Mouse (Mus musculus) embryonic facial prominence, embryonic 15.5 days (tissue): Measurements from ENCODE around the gene Gimap4. TPM values are rescaled to one million over a fixed set of nuclear protein-coding genes. Genes with fewer than 3 reads are reported as not detected.

Experiments used
- ATAC-seq: fragments of 200-750 bp; cut with Nextera tagmentation; 2 replicates; pipeline ENCODE4 v1.8.0; 2017; ENCODE audit warnings: low read depth, moderate TSS enrichment; ENCODE audit not compliant: insufficient number of reproducible peaks, low FRiP score, low TSS enrichment
- H3K27ac ChIP-seq: fragments of 300-500 bp; sonication (generic); replicated peaks from 2 replicates; pipeline ENCODE4 v1.5.1; 2015; ENCODE audit warnings: mild to moderate bottlenecking, inconsistent platforms
- H3K27me3 ChIP-seq: fragments of 300-500 bp; sonication (generic); 2 replicates; pipeline ENCODE4 v1.6.1; 2015; ENCODE audit warnings: inconsistent platforms
- H3K36me3 ChIP-seq: fragments of 300-500 bp; sonication (generic); 2 replicates; pipeline ENCODE4 v1.6.1; 2015; ENCODE audit warnings: mild to moderate bottlenecking, inconsistent platforms
- H3K4me1 ChIP-seq: fragments of 300-500 bp; sonication (generic); 2 replicates; pipeline ENCODE4 v1.6.1; 2015; ENCODE audit warnings: inconsistent platforms
- H3K4me2 ChIP-seq: fragments of 300-500 bp; sonication (generic); replicated peaks from 2 replicates; pipeline ENCODE4 v1.6.1; 2015; ENCODE audit warnings: mild to moderate bottlenecking, inconsistent platforms
- H3K4me3 ChIP-seq: fragments of 300-500 bp; sonication (generic); replicated peaks from 2 replicates; pipeline ENCODE4 v1.5.1; 2015; ENCODE audit warnings: mild to moderate bottlenecking, inconsistent platforms
- H3K9ac ChIP-seq: fragments of 300-500 bp; sonication (generic); 2 replicates; pipeline ENCODE4 v1.6.1; 2015; ENCODE audit warnings: inconsistent platforms
- H3K9me3 ChIP-seq: fragments of 300-500 bp; sonication (generic); replicated peaks from 2 replicates; pipeline ENCODE4 v1.6.1; 2016; ENCODE audit warnings: inconsistent platforms
- WGBS: fragments of 180-500 bp; shearing (Covaris S2); methylation state at CpG from one replicate; pipeline ENCODE4 v1.1.7; 2015; 5-methylcytosine and 5-hydroxymethylcytosine counted together
- polyA plus RNA-seq: library from polyadenylated mRNA; unstranded; fragments of >200 nt; fragmentation: Nextera tagmentation; extraction: Ambion mirVana; gene quantifications from 2 replicates; pipeline ENCODE4 v1.2.1, GENCODE M21; 2015

Gene Gimap4
- polyA plus RNA-seq, 1 experiment from 2014 or later: 13.4 TPM

DNA sequence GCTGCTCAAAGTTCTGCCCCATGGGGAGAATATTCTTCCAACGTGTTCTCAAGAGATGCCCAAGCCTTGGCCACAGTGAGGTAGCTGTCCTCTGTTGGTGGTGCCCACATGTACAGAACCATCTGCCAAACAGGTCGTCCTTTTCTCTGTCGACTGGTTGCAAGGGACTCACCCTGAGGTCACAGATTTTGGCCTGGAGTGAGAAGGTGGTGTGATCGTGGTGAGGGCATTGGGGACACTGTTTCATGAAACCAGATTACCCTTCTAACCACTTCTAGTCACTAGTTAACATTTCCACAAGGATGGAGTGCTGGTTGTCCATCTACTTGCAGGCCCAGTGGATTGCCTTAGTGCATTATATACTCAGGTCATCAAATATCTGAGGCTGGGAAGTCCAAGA is 35.6 kb upstream of the Gimap4 start:
- Histone ChIP-seq H3K36me3 (no peaks in the 10 kb centered on the region), H3K9me3 (no peaks in the 10 kb centered on the region), H3K4me3 (no peak overlapping the region), H3K4me1 (no peaks in the 10 kb centered on the region), H3K27ac (no peak overlapping the region), H3K9ac (no peak overlapping the region), H3K27me3 (no peaks in the 10 kb centered on the region), H3K4me2 (no peak overlapping the region)
- 78% methylated on average over 4 of the region's 4 CpGs for WGBS
- ATAC-seq: no peak

DNA sequence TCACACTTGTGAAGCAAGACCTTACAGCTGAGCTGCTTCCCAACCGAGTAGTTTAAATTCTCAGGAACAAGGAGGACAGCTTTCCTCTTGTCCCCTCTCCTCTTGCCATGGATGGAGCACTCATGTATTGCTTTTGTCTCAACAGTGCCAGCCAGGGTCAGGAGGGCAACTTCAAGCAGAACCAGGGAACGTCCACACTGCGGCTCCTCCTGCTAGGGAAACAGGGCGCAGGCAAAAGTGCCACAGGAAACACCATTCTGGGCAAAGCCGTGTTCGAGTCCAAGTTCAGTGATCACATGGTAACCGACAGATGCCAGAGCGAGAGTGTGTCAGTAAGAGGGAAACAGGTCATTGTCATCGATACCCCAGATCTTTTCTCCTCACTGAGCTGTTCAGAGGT is 34.3 kb upstream of the Gimap4 start:
- H3K27me3 ChIP-seq: no peaks in the 10 kb centered on the region
- H3K36me3 ChIP-seq: no peaks in the 10 kb centered on the region
- H3K4me2 ChIP-seq: no peak overlapping the region
- H3K27ac ChIP-seq: no peak overlapping the region
- no peak overlapping the region for H3K9ac ChIP-seq
- H3K4me1 ChIP-seq: no peaks in the 10 kb centered on the region
- H3K4me3 ChIP-seq: no peak overlapping the region
- ATAC-seq: no peak
- 83% methylated on average over 9 of the region's 9 CpGs for WGBS
- H3K9me3 ChIP-seq: no peaks in the 10 kb centered on the region

DNA sequence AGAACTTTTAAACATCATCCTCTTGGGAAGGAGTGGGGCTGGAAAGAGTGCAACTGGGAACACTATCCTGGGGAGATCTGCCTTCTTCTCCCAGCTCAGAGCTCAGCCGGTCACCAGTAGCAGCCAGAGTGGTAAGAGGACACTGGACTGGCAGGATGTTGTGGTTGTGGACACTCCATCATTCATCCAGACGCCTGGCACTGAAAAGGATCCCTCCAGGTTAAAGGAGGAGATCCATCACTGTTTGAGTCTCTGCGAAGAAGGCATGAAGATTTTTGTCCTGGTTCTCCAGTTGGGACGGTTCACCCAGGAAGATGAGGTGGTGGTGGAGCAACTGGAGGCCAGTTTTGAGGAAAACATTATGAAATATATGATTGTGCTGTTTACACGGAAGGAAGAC is 25.6 kb upstream of the Gimap4 start:
- Histone ChIP-seq H3K27ac (no peak overlapping the region), H3K9me3 (no peaks in the 10 kb centered on the region), H3K4me2 (no peak overlapping the region), H3K9ac (no peak overlapping the region), H3K4me1 (no peaks in the 10 kb centered on the region), H3K27me3 (no peaks in the 10 kb centered on the region), H3K4me3 (no peak overlapping the region), H3K36me3 (no peaks in the 10 kb centered on the region)
- 77% methylated on average over 5 of the region's 5 CpGs for WGBS
- no peak for ATAC-seq

DNA sequence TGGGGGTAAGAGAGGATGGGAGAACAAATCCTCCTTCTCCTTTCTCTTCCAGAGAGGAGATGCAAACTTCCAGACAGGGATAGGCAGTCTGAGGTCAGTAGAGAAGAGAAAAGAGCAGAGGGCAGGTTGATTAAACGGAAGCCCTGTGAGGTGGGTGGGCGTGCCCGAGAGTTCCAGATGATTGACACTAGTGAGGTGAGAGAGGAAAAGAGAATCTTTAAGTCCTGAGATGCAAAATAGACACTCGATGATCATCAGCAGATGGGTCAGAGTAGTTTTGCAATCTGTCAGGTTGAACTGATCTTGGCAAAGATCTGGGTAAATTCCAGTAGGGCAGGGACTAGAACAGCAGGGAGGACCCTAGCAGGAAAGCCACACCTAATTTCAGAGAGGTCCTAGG is 19.6 kb upstream of the Gimap4 start:
- WGBS: 75% methylated on average over 4 of the region's 4 CpGs
- ATAC-seq: no peak
- no peaks in the 10 kb centered on the region for H3K4me1 ChIP-seq
- no peaks in the 10 kb centered on the region for H3K27me3 ChIP-seq
- no peak overlapping the region for H3K4me3 ChIP-seq
- H3K36me3 ChIP-seq: no peaks in the 10 kb centered on the region
- no peak overlapping the region for H3K9ac ChIP-seq
- H3K9me3 ChIP-seq: no peaks in the 10 kb centered on the region
- no peak overlapping the region for H3K4me2 ChIP-seq
- no peak overlapping the region for H3K27ac ChIP-seq

DNA sequence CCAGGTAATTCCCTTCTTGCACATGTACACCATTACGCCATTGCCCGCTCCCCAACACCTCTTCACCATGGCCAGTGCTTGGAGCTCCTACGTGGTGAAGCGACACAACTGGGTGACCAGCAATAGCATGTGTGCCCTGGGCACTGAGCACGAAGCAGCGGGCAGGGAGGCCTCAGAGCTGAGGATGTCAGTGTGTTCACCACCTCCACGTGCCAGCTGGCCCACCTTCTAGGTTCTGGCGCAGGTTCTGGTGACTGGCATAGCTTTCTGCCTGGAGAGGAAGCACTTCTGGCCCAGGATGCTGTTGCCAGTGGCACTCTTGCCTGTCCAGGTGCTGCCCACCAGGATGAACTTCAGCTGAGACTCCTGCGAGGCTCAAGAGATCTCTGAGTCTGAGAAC is 18.9 kb upstream of the Gimap4 start:
- 92% methylated on average over 9 of the region's 9 CpGs for WGBS
- no peak for ATAC-seq
- Histone ChIP-seq H3K9me3 (no peaks in the 10 kb centered on the region), H3K27me3 (no peaks in the 10 kb centered on the region), H3K4me2 (no peak overlapping the region), H3K4me3 (no peak overlapping the region), H3K36me3 (no peaks in the 10 kb centered on the region), H3K4me1 (no peaks in the 10 kb centered on the region), H3K27ac (no peak overlapping the region), H3K9ac (no peak overlapping the region)

DNA sequence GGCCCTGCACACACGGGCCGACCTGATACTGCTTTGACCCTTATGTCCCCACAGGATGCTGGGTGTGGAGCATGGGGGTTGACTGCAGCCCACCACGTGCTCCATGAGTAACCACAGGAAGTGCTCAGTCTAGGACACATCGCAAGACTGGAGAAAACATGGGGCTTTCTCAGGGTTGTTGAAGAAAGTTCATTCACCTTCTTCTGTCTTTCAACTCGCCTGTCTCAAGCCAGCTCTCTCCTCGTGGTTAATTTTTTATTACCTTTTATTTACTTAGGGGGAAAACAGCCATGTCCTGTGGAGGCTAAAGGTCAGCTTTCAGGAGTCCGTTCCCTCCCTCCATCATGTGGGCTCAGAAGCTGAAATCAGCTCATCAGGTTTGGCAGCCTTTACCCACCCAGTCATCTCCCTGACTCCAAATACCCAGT is 18.2 kb upstream of the Gimap4 start:
- Histone ChIP-seq H3K9ac (no peak overlapping the region), H3K4me1 (no peaks in the 10 kb centered on the region), H3K36me3 (no peaks in the 10 kb centered on the region), H3K27me3 (no peaks in the 10 kb centered on the region), H3K4me2 (no peak overlapping the region), H3K9me3 (no peaks in the 10 kb centered on the region), H3K27ac (no peak overlapping the region), H3K4me3 (no peak overlapping the region)
- ATAC-seq: no peak
- WGBS: 51% methylated on average over 7 of the region's 7 CpGs

DNA sequence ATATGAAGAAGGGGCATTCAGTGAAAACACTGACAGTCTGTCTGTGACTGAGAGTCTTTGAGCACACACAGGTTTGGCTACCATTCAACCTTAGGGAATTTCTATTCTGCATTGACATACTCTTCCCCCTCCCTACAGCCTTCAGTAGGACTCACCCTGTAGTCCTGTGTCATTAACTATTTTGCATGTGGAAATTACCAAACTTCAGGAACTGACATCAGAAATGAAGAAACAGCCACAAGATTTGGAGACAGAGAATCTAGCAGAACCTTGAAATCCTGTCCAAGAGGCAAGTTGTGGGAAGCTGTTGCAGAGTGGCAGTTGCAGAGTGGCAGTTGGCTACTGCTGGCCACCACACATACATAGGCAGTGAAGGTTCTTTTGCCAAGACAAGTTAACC is 16.3 kb upstream of the Gimap4 start:
- no peaks in the 10 kb centered on the region for H3K27me3 ChIP-seq
- no peak overlapping the region for H3K27ac ChIP-seq
- no peak for ATAC-seq
- no peaks in the 10 kb centered on the region for H3K9me3 ChIP-seq
- H3K4me2 ChIP-seq: no peak overlapping the region
- H3K36me3 ChIP-seq: no peaks in the 10 kb centered on the region
- no peak overlapping the region for H3K4me3 ChIP-seq
- no peak overlapping the region for H3K9ac ChIP-seq
- H3K4me1 ChIP-seq: no peaks in the 10 kb centered on the region

DNA sequence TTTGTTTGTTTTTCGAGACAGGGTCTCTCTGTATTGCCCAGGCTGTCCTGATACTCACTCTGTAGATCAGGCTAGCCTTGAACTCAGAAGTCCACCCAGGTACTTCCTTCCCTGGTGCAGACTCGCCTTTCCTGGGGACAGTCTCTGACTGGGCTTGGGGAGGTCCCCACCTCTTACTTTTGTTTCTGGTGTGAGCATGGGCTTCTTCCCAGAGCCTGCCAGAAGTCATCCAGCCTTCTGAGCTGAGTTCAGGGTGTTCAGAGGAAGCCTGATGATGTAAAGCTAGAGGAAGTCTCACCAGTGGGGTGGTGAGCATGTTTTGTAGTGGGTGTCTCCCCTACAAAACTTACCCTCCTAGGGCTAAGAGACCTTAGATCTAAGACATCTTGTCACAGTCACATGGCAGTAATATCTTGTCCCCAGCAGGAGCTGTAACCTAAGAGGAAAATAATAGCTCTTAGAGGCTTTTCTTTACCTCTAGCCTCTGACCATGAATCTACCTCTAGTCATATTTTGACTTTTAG is 14.8 kb upstream of the Gimap4 start:
- no peaks in the 10 kb centered on the region for H3K4me1 ChIP-seq
- no peaks in the 10 kb centered on the region for H3K36me3 ChIP-seq
- no peak for ATAC-seq
- no peak overlapping the region for H3K4me2 ChIP-seq
- H3K27me3 ChIP-seq: no peaks in the 10 kb centered on the region
- WGBS: 62% methylated on average over 2 of the region's 2 CpGs
- H3K4me3 ChIP-seq: no peak overlapping the region
- H3K27ac ChIP-seq: no peak overlapping the region
- H3K9ac ChIP-seq: no peak overlapping the region
- H3K9me3 ChIP-seq: no peaks in the 10 kb centered on the region

DNA sequence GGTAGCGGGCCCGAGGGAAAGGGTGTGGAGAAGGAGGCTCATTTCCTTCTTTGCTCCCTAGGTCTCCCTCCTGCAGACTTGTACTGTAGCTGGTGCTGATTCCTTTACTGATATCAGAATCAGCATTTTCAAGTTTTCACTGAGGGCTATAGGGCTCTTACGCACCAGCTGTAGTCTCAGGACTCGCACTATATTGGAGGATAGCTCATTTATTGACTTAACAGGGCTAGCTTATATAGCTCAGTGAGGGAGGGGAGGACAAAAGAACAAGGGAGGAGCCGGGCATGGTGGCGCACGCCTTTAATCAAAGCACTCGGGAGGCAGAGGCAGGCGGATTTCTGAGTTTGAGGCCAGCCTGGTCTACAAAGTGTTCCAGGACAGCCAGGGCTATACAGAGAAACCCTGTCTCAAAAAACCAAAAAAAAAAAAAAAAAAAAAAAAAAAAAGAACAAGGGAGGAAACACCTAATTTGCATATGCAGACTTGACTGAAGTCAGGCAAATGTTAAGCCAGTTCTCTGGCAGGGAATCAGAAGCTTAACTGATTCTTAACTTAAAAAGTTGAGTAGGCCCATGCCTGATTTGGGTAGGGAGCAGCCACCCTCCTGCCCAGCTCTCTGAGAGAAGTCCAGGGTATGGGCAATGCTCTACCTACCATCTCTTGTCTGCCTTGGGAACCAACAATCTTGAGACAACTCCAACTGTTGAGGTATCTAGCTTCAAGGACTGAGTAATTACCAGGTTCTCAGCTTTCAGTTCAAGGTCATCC is 9.9 kb upstream of the Gimap4 start:
- H3K4me3 ChIP-seq: no peak overlapping the region
- no peak overlapping the region for H3K27ac ChIP-seq
- H3K4me1 ChIP-seq: no peaks in the 10 kb centered on the region
- H3K9ac ChIP-seq: no peak overlapping the region
- H3K36me3 ChIP-seq: no peaks in the 10 kb centered on the region
- 92% methylated on average over 9 of the region's 9 CpGs for WGBS
- no peak overlapping the region for H3K4me2 ChIP-seq
- no peak for ATAC-seq
- H3K27me3 ChIP-seq: no peaks in the 10 kb centered on the region
- no peaks in the 10 kb centered on the region for H3K9me3 ChIP-seq

DNA sequence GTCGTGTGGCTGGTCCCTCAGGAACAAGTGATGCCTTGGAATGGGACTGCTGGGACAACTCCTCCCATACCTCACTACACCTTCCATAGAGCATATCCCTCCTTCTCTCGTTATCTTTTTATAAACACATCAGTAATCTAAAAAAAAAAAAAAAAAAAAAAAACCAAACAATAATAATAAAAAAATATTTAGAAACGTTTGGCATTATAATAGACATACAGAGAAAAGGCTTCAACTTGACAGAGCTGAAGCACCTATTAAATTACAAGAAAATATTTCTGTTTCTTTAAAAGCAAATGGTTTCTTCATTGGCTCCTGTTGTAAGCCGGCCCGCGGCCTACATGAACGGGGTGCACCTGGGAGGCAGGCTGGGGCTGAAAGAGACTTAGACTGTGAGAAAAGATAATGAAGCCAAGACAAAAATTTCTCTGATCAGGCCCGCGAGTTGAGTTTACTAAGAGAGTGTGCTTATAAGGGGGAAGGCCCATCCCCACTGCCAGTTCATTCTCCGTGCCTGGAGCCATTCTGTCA is 8.9 kb upstream of the Gimap4 start:
- peak overlapping the region; percentile 49 for H3K4me2 ChIP-seq
- WGBS: 30% methylated on average over 10 of the region's 10 CpGs
- no peaks in the 10 kb centered on the region for H3K36me3 ChIP-seq
- no peak overlapping the region for H3K9ac ChIP-seq
- no peaks in the 10 kb centered on the region for H3K4me1 ChIP-seq
- H3K27me3 ChIP-seq: no peaks in the 10 kb centered on the region
- peak overlapping the region; percentile 37 for H3K4me3 ChIP-seq
- H3K9me3 ChIP-seq: no peaks in the 10 kb centered on the region
- peak overlapping the region; percentile 28; the same call in 1 of the 2 replicates for H3K27ac ChIP-seq
- ATAC-seq: no peak

DNA sequence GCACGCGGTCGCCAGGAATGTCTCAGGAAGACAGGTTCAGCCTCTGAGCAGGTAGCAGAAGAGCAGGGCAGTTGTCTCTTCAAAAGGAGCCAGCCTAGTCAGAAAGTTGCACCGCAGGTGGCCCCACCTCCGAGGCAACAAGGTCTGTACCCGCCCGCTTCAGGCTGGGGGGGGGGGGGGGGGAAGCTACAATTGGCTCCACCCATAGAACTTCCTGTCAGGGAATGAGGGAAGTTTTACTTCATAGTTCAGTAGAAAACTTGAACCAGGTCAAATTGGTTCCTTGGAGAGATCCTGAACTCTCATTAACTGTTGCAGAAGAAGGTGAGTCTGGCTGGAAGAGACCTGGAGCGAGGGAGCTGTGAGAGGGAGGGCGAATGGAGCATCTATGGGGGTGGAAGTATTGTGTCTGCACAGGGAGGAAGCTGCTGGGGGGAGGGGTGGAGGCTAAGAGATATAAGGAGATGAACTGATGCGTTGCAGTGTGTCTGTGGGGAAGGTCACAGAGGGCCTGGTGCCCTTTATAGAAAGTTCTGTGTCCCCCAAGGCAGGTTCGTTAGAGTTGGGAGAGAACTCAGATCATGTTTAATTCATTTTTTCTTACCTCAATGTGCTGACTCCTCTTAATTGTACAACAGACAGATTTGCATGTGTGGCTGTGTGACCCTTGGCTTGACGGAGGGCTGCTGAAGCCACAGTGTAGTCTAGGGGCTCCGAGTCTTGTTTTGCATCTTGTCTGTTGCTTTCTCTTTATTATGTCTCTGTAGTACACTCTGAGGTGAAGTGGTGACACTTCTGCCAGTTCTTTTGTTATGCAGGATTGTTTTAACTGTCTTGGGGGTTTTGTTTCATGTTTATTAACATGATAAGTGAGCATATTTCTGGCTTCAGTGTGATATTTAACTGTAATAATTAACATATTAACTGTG is 8.2 kb upstream of the Gimap4 start, which contains the start of gene Gimap9:
Gene Gimap9, plus strand, starts transcription at position 199 of the 929 bp plus-strand sequence.
- 18% methylated on average over 13 of the region's 13 CpGs for WGBS
- Histone ChIP-seq H3K27ac (peak within 1 kb of the TSS; percentile 28; the same call in 1 of the 2 replicates), H3K9ac (no peak within 1 kb of the TSS)

More for the DNA sequence above, 8.2 kb upstream of the Gimap4 start, which contains the start of gene Gimap9:
- Histone ChIP-seq H3K4me2 (peak within 1 kb of the TSS; percentile 49), H3K27me3 (no peaks in the 10 kb centered on the region), H3K4me3 (peak within 1 kb of the TSS; percentile 37), H3K4me1 (no peaks in the 10 kb centered on the region), H3K9me3 (no peaks in the 10 kb centered on the region), H3K36me3 (no peaks in the 10 kb centered on the region)
- ATAC-seq: no peak; the same call in 1 of the 2 replicates
